Mouse (Mus musculus) left cerebral cortex, postnatal 4 days (tissue): ENCODE results near the gene Nprl2. TPM values are rescaled to one million over a fixed set of nuclear protein-coding genes. Genes with fewer than 3 reads are reported as not detected.

Experiments used
- DNase-seq: peaks from one replicate; pipeline ENCODE4 v3.0.0-alpha.2; 2022
- intact Hi-C: fragments of 180-260 bp; cut with DNase I; formaldehyde crosslinking; loops from one replicate; pipeline ENCODE4 v1.15.1; 2025
- total RNA-seq, 2 experiments: library from RNA; stranded (reverse); gene quantifications; 2 replicates each; pipeline ENCODE4 v1.2.3; 2021

Gene Nprl2
- total RNA-seq, 2 experiments from 2014 or later: 35.2 to 38.5 TPM

GRCm38 (mm10) chr9:107533791-107534407 is 8.1 kb upstream of the Nprl2 start, which contains the start of gene Tmem115:
Tmem115 (plus strand) TSS chr9:107533945.
- intact Hi-C loops: no loop called here

GRCm38 (mm10) chr9:107534408-107535202 is 7.4 kb upstream of the Nprl2 start:
- DNase-seq: no peak
- intact Hi-C loops: no loop called here

More at GRCm38 (mm10) chr9:107533791-107534407, 8.1 kb upstream of the Nprl2 start, which contains the start of gene Tmem115:
- peak; percentile 94 for DNase-seq

- DNase-seq: peak; percentile 59
- intact Hi-C loops: no loop called here
These were observed 3.8 kb upstream of the Nprl2 start for GRCm38 (mm10) chr9:107538231-107538630.

- DNase-seq: no peak
- intact Hi-C loops: no loop called here
These were observed 3.3 kb upstream of the Nprl2 start for GRCm38 (mm10) chr9:107538711-107539110.

- no peak for DNase-seq
- intact Hi-C loops: no loop called here
These were observed 2.1 kb upstream of the Nprl2 start for GRCm38 (mm10) chr9:107539940-107540339.

- DNase-seq: no peak
- intact Hi-C loops: no loop called here
These were observed 1.6 kb upstream of the Nprl2 start for GRCm38 (mm10) chr9:107540420-107540819.

GRCm38 (mm10) chr9:107541005-107541404 is 1.0 kb upstream of the Nprl2 start:
- no peak for DNase-seq
- intact Hi-C loops: no loop called here

GRCm38 (mm10) chr9:107542352-107542686 is 293 bp downstream of the Nprl2 start:
- intact Hi-C loops: no loop called here

GRCm38 (mm10) chr9:107542721-107543120 is 695 bp downstream of the Nprl2 start:
- DNase-seq: no peak
- intact Hi-C loops: no loop called here

More at GRCm38 (mm10) chr9:107542352-107542686, 293 bp downstream of the Nprl2 start:
- no peak for DNase-seq

- intact Hi-C loops: no loop called here
These were observed 1.3 kb downstream of the Nprl2 start for GRCm38 (mm10) chr9:107543299-107543698.

GRCm38 (mm10) chr9:107544196-107544700 is 2.2 kb downstream of the Nprl2 start:
- DNase-seq: no peak
- intact Hi-C loops: no loop called here

More at GRCm38 (mm10) chr9:107543299-107543698, 1.3 kb downstream of the Nprl2 start:
- no peak for DNase-seq

GRCm38 (mm10) chr9:107544729-107545128 is 2.7 kb downstream of the Nprl2 start:
- no peak for DNase-seq
- intact Hi-C loops: no loop called here

- intact Hi-C loops: no loop called here
These were observed 3.2 kb downstream of the Nprl2 start for GRCm38 (mm10) chr9:107545199-107545598.

GRCm38 (mm10) chr9:107545602-107546001 is 3.6 kb downstream of the Nprl2 start:
- DNase-seq: peak; percentile 78
- intact Hi-C loops: no loop called here

More at GRCm38 (mm10) chr9:107545199-107545598, 3.2 kb downstream of the Nprl2 start:
- no peak for DNase-seq

GRCm38 (mm10) chr9:107547026-107547425 is 5.0 kb downstream of the Nprl2 start, which contains the start of gene Zmynd10:
Zmynd10 (plus strand) TSS chr9:107547298.
- peak; percentile 85 for DNase-seq
- intact Hi-C loops: no loop called here

- intact Hi-C loops: no loop called here
- DNase-seq: no peak
These were observed 5.9 kb downstream of the Nprl2 start for GRCm38 (mm10) chr9:107547957-107548356.

- intact Hi-C loops: no loop called here
- no peak for DNase-seq
These were observed 6.8 kb downstream of the Nprl2 start for GRCm38 (mm10) chr9:107548820-107549219.

GRCm38 (mm10) chr9:107549297-107550074 is 7.5 kb downstream of the Nprl2 start:
- no peak for DNase-seq

GRCm38 (mm10) chr9:107550491-107551116 is 8.6 kb downstream of the Nprl2 start:
- intact Hi-C loops: no loop called here
- DNase-seq: no peak

More at GRCm38 (mm10) chr9:107549297-107550074, 7.5 kb downstream of the Nprl2 start:
- intact Hi-C loops: no loop called here

- no peak for DNase-seq
- intact Hi-C loops: no loop called here
These were observed 9.3 kb downstream of the Nprl2 start, which contains the start of gene Rassf1 for GRCm38 (mm10) chr9:107551117-107551889. Rassf1 (plus strand) TSS chr9:107551555.
